Mouse (Mus musculus) gastrocnemius, postnatal 4 days (tissue): ENCODE results near the gene Plod3. TPM values are rescaled to one million over a fixed set of nuclear protein-coding genes. Genes with fewer than 3 reads are reported as not detected.

ENCODE experiments used
- DNase-seq, 2 experiments: peaks; one replicate each; pipeline ENCODE4 v3.0.0; 2021 to 2022; ENCODE audit warnings: low spot score in 2 of 2, mixed read lengths in 2 of 2
- total RNA-seq, 2 experiments: library from RNA; stranded (reverse); gene quantifications; 2 replicates each; pipeline ENCODE4 v1.2.3; 2021

Gene Plod3
- total RNA-seq, 2 experiments from 2014 or later, result 40.9 to 46.4 TPM

GRCm38 (mm10) chr5:137012401-137012950 lies 25.7 kb downstream of the Plod3 start:
- DNase-seq, result no peak

DNA sequence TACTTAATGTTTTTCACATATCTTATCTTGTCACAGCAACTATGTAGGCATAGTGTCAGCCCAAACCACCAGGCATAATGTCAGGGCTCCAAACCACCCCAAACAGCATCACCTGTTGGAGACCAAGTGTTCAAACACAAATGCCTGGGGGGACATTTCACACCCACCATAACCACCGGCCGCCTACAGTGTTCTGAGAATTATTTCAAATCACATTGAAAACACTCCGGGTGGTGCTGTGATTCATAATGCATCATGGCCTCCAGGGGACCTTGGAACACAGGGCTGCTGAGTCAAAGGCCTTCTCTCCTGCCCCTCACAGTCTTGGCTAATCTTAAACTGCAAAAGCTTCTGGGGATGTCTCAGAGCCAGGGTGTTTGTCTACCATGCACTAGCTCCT lies 29.1 kb downstream of the Plod3 start:
- DNase-seq, result no peak

DNA sequence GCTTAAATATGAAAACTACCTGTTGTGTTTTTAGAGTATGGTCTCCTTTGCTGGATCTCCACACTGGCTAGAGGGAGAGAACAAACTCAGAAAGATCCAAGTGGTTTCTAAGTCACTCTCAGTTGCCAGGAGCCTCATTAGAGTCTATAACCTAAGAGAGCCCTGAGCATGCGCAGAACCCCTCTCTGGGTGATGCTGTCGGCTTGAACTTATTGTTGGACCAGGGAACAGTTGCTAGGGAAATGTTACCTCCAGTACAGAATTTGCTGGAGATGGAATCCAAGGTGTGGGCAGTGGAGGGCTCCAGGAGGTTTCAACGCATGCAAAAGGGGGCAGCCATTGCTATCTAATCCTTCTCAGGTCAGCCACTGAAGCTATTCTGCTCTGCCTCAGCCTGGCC lies 37.5 kb downstream of the Plod3 start:
- DNase-seq, result no peak

DNA sequence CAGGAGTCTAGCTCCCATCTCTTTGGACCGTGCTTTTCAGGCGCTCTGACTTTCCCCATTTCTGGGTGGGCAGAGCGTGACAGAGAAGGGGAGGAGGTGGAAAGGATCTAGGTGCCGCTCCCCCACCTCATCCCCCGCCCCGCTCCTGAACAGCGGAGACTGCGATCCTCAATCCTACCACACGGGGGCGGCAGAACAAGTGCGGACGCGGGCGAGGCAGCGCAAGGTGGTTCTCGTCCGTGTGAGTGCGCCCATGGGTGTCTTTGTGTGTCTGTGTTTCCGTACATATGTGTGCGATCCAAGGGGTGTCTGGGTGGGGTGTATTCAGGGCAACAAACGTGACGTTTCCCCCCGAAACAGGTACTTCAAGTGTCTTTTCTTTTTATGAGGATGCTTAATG lies 38.3 kb downstream of the Plod3 start:
- DNase-seq, result peak; percentile 68 to 80

GRCm38 (mm10) chr5:137026092-137026491 lies 39.3 kb downstream of the Plod3 start, which contains the start of gene Vgf:
Vgf (plus strand) TSS chr5:137026392.
- no peak for DNase-seq

DNA sequence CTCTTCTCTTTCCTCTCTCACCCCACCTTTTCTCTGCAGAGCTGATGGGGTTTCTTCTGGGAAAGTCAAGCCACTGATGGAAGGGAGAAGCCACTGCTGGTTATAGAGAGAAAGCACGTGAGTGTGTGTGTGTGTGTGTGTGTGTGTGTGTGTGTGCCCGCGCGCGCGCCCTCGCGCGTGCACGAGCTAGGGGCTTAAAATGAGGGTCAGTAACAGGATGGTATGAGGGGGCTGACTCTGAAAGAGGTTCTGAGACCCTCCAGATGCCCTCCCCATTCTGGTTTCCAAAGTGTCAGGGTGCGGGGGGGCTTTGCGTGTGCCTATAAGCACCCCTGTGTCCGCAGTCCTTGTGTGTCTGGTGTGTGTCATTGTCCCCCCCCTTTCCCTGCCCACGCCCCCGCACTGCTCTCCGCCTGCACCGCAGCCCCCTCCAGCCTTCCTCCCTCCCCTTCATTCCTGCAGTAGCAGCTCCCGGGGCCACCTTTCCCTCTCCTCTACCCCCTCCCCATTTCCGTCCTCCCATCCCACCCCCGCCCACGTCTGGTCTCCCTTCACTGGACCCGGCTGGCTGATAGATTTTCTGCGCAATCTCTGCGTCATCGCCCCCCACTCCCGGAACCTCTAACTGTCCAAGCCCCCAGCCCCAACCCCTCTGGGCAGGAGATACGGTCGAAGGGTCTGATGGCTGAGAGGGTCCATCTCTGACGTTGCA lies 41.9 kb downstream of the Plod3 start:
- no peak for DNase-seq

GRCm38 (mm10) chr5:137029273-137029585 lies 42.4 kb downstream of the Plod3 start:
- DNase-seq, result no peak

GRCm38 (mm10) chr5:137029643-137030415 lies 43.0 kb downstream of the Plod3 start:
- peak; percentile 94 to 97 for DNase-seq

DNA sequence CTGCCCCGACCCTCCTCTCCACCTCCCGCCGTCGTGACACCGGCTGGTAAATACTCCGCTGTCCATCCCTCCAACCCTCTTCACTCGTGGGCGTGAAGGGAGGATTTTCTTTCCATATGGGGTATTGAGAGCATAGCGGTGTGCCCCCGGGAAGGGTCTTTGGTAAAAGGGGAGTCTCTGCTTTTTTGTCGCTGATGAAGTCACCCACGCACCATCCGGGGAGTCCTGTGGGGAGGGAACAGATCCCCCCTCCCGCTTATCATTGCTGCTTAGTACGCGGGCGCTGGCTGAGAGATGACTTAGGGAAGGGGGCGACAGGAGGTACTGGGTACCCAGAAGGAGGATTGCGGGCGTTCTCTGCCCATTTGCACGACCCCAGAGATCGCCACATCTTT lies 43.6 kb downstream of the Plod3 start:
- no peak for DNase-seq

GRCm38 (mm10) chr5:137031076-137032032 lies 44.5 kb downstream of the Plod3 start:
- peak; percentile 43 to 45 for DNase-seq

GRCm38 (mm10) chr5:137032033-137032421 lies 45.2 kb downstream of the Plod3 start:
- no peak for DNase-seq

- DNase-seq, result peak; percentile 73 to 85
These were observed 45.8 kb downstream of the Plod3 start for GRCm38 (mm10) chr5:137032641-137033074.

- no peak for DNase-seq
These were observed 49.4 kb downstream of the Plod3 start for GRCm38 (mm10) chr5:137036211-137036610.

GRCm38 (mm10) chr5:137039453-137039852 lies 52.6 kb downstream of the Plod3 start:
- no peak for DNase-seq

- no peak for DNase-seq
These were observed 54.6 kb downstream of the Plod3 start for GRCm38 (mm10) chr5:137041442-137041841.

- DNase-seq, result no peak
These were observed 57.2 kb downstream of the Plod3 start for GRCm38 (mm10) chr5:137043997-137044396.

DNA sequence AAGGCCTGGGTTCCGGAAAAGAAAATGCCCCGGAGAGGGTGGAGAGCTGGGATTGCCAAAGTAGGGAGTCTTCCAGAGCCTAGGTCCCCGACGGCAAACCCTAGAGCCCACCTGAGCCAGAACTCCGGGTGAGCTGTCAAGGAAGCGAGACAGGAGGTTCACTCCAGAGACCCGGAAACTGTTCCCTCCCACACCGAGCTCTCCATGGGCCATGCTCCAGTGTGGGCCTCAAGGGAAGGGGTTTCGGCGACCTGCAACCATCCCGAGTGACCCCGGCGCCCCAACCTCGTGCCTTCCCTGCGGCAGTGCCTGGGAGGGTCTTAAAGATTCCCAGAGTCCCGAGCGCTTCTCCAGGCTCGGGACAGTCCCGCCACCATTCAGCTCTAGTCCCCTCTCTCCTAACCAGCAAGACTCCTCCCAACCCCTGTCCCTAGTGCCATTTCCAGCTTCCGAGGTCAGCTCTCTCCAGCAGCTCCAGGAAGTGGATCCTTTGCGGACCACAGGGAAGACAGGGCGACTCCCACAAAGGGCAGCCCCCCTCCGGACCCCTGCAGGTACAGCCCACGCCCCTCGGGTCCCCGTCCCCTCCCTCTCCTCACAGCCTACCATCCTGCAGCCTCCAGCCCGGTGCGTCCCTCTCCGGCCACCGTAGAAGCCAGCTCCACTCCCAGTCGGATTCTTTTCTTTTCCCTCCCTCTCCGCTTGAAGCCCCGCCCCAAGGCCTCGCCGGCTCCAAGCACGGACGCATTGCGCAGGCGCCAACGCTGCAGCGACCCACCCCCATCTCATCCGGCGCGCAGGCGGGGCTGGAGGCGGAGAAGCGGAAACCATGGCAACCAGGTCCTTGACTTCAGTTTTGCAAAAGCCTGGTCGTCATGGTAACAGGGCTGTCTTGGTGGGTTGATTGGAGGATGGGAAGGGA lies 58.8 kb downstream of the Plod3 start, which contains the start of gene Ap1s1:
Gene Ap1s1, minus strand, starts transcription at position 734 of the 922 bp plus-strand sequence.
- DNase-seq, result peak; percentile 90 to 97
